Mouse (Mus musculus): Measurements from ENCODE around the gene Tmem45b.
"Not testable (repeated sequence)": the region's sequence is repeated elsewhere in the genome, so short reads cannot be mapped to it uniquely, and the experiment has no call there.

The Tmem45b gene

DNA sequence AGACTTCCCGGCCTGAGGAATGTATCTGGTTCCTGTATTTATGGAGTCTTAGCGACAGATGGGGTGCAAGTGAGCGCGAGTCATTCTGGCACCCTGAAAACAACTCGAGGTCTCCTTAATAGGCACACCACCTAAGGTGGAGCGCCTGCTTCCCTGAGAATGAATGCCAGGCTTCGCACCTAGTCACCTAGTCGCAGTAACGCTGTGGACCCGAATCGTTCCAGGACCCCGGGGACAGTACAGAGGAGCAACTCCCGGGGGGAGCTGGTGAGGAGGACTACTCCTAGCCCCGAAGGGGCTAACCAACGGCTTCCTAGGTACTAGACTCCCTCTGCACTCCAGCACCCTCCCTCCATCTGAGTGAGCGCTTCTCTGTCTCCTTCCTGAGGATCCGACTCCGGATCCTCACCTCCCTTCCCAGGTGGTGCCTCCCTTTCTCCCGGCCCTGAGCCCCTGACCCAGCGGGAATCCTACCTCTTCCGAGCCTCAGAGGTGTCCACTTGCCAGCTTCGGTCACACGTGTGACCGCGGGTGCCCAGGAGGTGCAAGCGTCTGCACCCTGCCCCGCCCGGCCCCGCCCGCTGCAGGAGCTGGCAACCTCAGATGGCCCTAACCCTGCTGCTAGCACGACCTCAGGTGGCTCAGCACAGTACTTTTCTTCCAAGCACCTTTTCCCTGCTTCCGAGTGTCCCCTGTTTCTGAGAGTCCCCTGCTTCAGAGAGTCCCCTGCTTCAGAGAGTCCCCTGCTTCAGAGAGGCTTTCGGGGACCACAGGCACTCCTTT, at the start of gene Tmem45b:
Tmem45b (minus strand) TSS at position 771 of the 783 bp plus-strand sequence.
- no peak for DNase-seq (ENCODE audit: low spot score in 2 of 2)

DNA sequence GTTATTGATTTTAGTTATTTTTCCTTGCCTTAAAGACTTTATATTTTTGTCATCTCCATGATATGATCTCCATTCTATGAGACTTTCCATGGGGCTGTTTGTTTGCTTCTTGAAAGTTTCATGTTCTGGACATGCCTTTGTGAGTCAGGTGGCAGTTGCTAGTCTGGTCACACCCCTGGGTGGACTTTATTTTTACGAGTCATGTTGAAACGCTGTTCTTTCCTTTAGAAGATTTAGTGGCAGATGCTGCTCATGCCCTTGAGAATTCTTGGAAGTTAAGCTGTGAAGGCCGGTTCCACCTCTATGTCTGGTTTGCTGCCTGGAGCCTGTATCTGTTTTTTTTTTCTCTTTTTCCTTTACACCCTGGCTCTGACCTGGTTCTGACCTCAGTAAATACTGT, 43.9 kb upstream of the Tmem45b start:
- DNase-seq (ENCODE audit: low spot score in 2 of 2): no peak

DNA sequence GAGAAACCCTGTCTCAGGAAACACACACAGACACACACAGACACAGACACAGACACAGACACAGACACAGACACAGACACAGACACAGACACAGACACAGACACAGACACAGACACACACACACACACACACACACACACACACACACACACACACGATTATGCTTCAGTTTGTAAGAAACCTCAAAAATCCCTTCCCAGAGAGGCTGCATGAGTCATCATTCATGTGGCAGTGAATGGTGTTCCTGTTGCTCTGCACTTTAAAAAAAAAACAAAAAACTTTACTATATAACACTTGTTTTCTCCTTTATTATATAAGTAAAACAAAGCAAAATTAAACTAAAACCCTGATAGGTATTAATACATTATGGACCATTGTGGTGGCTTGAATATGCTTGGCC, 37.0 kb upstream of the Tmem45b start:
- not testable (repeated sequence) for DNase-seq (ENCODE audit: low spot score in 2 of 2)

DNA sequence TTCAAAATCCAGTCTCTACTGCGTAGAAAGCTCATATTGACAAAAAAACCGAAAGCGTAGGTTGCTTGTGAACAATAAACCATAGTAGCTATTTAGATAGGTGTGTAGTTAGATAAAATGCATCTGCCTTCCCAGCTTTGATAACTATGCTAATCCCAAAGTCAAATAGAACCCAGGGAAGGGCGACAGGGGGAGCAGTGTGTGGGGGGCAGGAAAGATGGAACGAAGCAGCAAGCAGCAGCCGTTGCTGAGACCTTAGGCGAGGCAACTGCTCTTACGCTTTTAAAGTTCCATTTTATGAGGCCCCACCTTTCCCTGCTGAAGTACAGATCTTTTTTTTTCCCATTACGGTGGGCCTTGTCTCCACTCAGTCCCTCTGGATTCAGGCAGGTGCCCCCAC, 1.1 kb downstream of the Tmem45b start:
- DNase-seq (ENCODE audit: low spot score in 2 of 2): no peak

DNA sequence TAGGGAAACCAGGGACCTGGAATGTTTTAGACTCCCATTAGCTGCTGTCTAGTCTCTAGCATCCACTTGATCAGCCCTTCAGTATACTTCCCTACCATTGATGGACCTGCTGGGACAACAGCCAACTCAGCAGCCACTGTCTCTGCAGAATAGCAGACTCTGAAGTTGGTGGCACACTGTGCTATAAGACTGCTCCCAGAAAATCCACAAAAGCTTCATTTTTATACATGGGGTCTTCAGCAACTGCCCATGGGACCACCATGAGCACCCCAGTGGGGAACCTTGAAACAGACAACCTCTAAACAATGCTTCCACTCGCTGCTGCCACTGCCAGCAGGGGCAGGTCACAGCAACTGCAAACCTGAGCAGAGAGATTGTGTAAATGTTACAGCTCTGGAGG, 9.9 kb downstream of the Tmem45b start:
- DNase-seq (ENCODE audit: low spot score in 2 of 2): no peak

DNA sequence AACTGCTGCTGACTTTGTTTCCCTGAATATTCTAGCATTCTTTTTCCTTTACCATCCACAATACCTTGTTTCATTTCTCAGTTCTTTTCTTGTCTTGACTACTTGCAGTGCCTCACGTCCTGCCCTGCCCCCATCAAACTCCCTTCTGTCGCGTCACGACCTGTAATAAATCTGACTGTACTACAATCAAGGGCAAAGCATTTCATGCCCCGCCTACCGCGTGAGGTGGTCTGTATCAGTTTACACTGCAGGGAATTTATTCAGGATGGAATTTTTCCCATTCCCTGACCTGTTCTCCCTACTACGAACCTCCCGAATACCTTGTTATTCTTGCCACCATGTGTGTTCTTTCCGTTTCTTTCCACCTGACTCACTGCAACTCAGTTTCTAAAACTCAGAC, 12.1 kb downstream of the Tmem45b start:
- DNase-seq (ENCODE audit: low spot score in 2 of 2): no peak

DNA sequence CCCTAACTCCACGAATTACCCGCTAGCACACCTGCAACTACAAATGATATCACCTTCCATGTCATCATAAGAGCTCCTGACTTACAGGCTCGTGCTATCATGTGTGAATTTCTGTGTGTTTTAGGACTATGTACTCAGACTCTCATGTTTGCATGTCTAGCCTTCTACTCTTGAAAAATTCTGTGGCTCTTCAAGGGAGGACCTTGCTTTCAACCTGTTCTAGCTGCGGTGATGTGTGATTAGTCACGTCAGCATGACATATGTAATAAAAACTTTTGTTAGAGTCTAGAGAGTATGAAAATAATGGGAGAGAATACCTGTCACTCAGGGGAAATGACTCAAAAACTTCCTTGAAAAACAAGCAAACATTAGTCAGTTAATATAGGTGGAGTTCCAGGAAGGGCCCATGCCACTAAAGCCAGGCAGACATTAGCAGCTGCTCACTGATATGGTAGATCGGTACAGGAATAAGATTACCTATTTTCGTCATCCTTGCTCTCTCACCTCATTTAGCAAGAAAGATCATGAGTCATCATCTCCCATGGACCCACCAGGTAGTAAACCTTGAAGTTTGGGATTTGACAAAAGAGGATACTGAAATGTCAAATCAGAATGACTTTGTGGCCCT, 15.0 kb downstream of the Tmem45b start:
- DNase-seq (ENCODE audit: low spot score in 2 of 2): no peak

DNA sequence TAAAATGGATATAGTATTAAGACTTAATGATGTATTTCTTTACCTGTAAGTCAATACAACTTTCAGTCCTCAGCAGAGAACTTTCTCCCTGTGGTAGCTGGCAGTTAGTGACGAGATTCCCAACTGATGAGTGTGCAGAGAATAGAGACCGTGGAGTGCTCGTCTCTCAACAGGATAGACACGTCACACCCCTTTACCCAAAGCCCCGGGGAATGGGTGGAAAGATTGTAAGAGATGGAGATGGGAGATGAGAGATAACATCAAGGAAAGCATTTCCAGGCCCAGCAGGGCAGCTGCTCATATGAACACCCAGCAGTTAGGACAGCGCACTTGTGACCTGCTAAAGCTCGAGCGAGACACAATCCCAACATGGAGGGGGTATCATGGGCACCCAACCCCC, 20.0 kb downstream of the Tmem45b start:
- DNase-seq (ENCODE audit: low spot score in 2 of 2): no peak

DNA sequence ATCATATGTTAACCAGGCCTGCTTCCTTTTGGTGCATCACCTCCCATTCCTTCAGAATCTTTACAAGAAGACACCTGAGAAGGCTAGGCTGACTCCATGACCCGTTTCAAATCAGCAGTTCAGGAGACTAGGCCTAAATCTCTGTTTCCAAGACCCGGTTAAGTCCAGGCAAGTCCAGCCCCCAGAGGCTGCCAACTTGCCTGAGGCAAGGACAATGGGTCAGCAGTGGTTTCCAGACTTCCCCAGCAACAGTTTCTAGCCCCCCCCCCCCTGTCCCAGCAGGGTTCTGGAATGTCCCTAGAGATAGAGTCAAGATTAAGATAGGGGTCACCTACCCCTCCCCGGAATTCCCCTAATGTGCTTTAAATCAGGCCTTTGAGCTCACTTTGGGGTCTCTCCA, 22.8 kb downstream of the Tmem45b start:
- no peak for DNase-seq (ENCODE audit: low spot score in 2 of 2)

DNA sequence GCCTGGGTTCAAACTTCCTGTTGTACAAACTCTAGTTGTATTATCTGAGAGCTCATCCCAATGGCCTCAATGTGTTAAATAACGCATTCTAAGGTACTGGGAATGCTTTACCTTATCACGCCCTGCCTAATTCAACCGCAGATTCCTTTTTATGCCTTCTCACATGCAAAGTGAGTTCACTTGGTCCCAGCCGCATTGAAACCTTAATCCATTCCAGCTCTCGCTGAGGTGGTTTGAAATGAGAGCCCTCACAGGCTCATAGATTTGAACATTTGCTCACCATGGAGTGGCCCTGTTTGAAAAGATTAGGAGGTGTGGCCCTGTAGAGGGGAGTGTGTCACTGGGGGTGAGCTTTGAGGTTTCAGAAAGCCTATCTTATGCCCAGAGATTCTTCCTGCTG, 23.9 kb downstream of the Tmem45b start:
- no peak for DNase-seq (ENCODE audit: low spot score in 2 of 2)

DNA sequence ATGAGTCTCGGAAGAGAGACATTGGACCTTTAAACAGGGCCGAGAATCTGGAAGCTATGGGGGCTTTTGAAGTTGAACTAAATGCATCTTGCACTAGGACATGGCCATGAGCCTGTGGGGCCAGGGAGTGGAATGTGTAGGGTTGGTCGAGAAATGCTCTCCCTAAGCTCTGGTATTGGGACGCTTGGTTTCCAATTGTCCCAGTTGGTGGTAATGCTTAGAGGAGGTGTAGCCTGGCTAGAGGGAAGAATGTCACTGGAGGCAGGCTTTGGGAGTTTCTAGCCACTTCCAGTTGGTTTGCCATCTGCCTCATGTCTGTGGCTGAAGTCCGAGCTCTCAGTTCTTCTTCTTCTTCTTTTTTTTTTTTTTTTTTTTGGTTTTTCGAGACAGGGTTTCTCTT, 24.9 kb downstream of the Tmem45b start:
- DNase-seq (ENCODE audit: low spot score in 2 of 2): no peak

DNA sequence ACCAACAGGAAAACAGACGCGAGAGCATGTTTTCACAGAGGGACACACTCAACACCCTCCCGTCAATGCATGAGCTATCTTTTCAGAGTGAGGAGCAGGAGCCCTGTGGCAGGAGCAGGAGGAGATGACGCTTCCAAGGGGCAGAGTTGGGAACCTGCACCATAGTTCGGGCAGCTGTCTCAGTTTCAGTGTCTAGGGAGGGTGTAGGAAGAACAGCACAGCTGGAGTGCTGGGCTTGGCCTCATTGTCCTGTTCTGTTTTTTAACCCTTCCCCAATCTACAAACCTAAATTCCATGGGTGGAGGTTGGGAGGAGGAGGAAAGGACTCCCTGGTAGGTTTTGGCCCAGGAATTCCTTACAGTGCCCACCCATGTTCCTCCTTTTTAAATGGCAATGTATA, 25.4 kb downstream of the Tmem45b start:
- no peak for DNase-seq (ENCODE audit: low spot score in 2 of 2)

DNA sequence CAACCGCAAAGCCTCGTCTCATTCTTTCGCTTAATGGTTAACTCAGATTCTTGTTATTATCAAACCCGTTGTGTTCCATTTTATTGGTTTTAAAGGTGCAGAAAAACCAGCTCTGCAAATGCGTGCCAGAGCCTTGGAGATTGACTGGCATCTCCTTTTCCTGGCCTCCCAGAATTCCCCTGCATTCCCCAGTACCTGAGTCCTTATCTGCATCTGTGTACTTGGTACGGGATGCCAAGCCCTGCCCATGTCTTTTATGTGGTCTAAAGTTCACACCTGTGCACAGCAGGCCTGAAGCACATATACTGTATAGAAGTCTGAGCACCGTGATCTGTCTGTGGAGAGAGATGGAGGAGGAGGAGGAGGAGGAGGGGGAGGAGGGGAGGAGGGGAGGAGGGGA, 26.4 kb downstream of the Tmem45b start:
- DNase-seq (ENCODE audit: low spot score in 2 of 2): no peak

DNA sequence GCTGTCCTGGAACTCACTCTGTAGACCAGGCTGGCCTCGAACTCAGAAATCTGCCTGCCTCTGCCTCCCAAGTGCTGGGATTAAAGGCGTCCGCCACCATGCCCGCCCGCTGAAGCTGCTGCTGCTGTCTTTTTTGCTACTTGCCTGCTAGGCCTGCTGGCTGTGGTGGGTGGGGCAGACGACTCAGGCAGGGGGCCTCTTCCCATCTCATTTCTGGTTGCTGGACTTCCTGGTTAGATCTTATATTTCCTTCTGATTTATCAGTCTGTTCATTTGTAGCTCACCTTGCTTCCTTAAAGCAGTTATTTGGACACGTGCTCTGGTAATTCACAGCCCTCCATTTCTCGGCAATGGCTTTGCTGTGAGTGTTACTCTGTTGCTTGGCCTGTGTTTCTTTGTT, 28.8 kb downstream of the Tmem45b start:
- no peak for DNase-seq (ENCODE audit: low spot score in 2 of 2)

DNA sequence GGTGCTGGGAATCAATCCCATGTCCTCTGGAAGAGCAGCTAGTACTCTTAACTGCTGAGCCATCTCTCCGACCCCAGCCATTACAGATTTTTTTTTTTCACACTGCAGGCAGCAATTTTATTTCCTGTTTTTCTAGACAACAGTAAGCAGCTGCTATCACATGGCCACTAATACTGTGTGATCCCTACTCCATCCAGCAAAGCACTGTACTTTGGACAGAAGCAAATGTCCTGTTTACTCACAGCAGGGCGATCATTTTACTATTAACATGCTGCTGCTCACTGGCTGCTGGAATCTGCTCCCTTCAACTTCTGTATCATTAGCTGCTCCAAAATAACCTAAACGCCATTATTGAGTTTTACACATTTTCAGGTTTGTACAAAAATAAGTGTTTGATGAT, 30.8 kb downstream of the Tmem45b start:
- no peak for DNase-seq (ENCODE audit: low spot score in 2 of 2)

DNA sequence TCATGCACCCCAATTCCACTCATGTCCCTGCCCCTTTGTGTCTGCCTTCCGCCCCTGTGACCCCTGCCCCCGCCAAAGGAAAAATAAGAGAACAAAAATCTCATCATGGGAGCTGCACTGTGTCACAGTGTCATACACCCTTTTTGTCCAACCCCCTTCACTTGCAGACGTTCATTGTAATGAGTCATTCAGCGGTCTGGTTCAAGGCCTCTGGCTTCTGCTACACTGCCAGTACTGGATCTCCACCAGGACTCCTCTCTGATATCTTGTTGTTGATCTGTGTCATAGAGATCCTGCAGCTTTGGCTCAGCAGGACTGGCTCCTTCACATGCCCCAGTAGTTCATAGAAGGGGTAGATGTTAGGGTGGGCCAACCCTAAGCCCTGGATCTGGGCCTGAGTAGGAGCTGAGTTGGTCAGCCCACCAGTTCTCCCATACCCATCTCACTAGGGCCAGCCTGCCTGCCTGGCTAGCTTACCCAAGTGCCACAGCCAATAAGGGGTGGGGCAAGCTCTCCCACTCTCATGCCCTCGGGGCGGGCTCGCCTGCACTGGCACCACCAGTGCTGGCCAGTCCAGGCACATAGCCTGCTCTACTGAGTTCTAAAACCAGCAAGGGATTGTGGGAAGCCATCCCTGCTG, 31.8 kb downstream of the Tmem45b start:
- DNase-seq (ENCODE audit: low spot score in 2 of 2): no peak

DNA sequence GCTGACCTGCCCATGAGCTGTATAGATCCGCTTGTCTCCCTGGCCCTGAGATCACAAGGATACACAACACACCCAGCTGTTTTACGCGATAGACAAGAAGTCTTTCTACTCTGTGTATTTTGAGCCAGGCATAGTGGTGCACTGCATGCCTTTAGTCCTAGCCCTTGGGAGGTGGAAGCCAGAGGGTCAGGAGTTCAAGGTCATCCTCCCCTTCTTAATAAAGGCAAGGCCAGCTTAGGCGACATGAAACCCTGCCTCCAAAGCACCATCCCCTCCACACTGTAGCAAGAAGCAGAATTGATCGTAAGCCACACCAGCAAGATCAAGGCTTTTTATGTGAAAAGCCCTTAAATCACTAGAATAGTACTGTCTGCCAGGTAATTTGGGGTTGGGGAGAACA, 32.5 kb downstream of the Tmem45b start:
- no peak for DNase-seq (ENCODE audit: low spot score in 2 of 2)

DNA sequence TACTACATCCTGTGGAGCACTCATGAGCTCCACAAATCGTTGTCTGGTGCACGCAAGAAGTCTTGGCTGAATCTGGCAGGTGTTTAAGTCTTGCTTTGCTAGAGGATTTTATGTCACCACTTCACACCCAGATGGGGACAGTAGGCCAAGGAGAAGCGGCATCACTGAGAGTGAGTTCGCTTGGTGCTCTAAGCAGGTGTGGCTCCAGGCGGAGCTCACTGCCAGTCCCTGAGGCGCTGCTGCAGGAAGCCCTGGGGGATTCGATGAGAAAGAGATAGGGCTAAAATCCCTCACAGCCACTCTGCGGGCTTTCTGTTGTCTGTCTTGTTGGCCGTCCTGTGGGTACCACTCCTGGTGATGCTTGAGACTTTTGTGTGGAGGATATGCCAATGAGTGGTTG, 34.3 kb downstream of the Tmem45b start:
- no peak for DNase-seq (ENCODE audit: low spot score in 2 of 2)

DNA sequence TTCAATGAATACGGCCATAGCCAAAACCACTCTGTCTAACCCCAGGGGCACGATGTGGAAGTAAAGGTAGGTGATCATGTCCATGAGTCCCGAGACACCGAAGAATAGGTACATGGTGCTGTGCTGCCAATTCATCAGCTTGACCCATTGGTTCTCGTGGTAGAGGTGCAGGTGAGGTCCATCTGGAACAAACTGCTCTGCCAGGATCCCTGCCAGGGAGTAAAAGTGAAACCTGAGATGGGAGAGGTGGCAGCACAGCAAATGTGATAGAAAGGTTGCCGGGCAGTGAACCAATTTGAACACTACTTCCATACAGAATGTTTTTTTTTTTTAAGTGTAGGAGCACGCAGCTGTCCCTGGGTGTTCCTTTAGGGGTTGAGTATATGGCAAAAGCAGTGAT, 35.3 kb downstream of the Tmem45b start:
- no peak for DNase-seq (ENCODE audit: low spot score in 2 of 2)

DNA sequence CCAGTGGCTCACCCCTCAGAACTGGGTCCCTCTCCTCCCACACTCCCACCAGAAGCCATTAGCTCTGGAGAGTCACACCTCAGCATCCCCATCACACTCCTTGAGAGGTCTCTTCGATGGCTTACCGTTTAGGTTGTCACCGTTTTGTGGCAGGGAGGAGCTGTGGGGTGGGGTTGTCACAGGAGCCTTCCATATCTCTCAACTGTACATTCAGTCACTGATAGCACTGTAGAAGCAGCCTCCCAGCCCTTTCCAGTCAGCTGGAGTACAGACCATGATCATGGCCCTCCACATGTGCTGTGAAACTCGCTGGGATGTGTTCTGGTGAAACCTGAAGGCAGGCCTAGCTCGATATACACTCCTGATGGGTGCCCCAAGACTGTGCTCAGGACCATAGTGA, 42.1 kb downstream of the Tmem45b start:
- no peak for DNase-seq (ENCODE audit: low spot score in 2 of 2)

DNA sequence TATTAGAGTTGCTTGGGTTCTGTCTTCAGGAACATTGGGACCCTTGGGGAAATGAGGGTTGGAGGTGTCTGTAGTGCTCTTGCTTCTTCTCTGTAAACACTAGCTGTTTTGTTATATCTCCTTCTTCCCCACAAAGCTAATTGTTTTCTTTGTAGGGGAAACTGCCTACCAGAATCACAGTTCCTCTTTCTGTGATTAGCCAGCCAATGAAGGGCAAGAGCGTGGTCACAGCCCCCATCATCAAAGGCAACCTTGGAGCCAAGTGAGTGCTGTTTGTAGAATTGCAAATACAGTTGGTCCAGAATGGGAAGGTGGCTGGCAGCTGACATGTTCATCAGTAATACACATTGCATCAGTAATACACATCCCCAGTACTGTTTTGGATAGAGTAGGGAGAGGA, 45.4 kb downstream of the Tmem45b start:
- DNase-seq (ENCODE audit: low spot score in 2 of 2): no peak

DNA sequence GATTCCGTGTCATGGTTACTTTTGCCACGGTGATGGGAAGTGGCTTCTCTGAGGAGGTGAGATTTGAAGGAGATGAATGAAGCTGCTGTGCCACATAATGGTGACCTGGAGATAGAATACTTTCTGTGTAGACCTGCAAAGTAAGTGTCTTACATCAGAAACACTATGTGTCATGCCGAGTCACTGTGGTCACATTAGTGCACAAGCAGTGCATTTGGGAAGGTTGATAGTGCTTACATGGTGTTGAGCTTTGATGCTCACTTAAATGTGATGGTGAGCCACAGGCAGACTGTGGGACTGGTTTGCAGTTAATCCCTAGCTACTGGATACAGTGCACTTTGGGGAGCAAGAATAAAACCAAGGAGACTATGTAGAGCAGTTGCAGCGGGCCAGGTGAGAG, 52.1 kb downstream of the Tmem45b start:
- DNase-seq (ENCODE audit: low spot score in 2 of 2): no peak

DNA sequence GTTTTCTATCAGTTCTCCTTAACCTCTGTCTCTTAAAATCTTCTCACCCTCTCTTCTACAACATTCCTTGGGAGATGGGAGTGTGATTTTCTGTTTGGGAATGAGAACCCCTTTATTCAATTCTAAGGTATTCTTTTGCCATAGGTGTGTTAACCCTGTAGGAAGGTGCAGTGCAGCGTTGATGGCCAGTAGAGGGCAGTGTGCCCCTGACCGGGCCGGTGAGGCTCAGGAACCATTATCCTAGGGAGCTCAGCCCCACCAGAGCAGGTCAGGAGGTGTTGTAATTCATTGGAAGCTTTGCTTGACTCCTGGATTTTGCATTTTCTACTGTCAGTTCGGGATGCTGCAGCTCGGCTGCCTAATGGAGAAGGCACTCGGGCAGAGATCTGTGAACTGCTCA, 59.0 kb downstream of the Tmem45b start:
- DNase-seq (ENCODE audit: low spot score in 2 of 2): no peak
